Mouse (Mus musculus) liver, embryonic 14.5 days (tissue): Measurements from ENCODE around the gene Fubp1.

Experiments used
- CTCF ChIP-seq: IDR thresholded peaks from 2 replicates; pipeline ENCODE4 v1.5.1; 2016; ENCODE audit warnings: antibody characterized with exemption, low read depth, control low read depth
- EP300 ChIP-seq: IDR thresholded peaks from 2 replicates; pipeline ENCODE4 v1.6.1; 2016; ENCODE audit warnings: antibody characterized with exemption, low read depth

GRCm38 (mm10) chr3:152282126-152282525 is 71.9 kb downstream of the Fubp1 start:
- TF ChIP-seq CTCF (no peak), EP300 (no peak)
